Mouse (Mus musculus) liver, adult 2 months (tissue): Measurements from ENCODE around the gene 9930104L06Rik.

Experiments used
- CTCF ChIP-seq: fragments of 200-500 bp; IDR thresholded peaks from 2 replicates; pipeline ENCODE4 v1.5.1; 2011; ENCODE audit warnings: low read depth, low read length, control low read depth
- POLR2A ChIP-seq: fragments of 200-500 bp; IDR thresholded peaks from 2 replicates; pipeline ENCODE4 v1.6.1; 2011; ENCODE audit warnings: low read length, control low read depth; ENCODE audit not compliant: insufficient read depth; ENCODE audit errors: extremely low read depth

- TF ChIP-seq POLR2A, result no peak
- TF ChIP-seq CTCF, result no peak
Measured at GRCm38 (mm10) chr4:124890831-124891230, 46.0 kb upstream of the 9930104L06Rik start.
